Comparison of ENCODE assay signal across 28 mouse cellular contexts in genomic region chr11:37424312-37425169, GRCm38 (mm10).
A peak's percentile ranks its signal among the peaks of the same experiment; 100 is the strongest.
DNase-seq lines count a peak whose midpoint lies in the region; ATAC-seq and TF ChIP-seq lines count a peak whose summit lies in the region.
"Had no signal": no experiment of that assay in that cellular context is flagged by ENCODE, and none has a peak within 500 bp of the region (broad histone marks: within the 10 kb centered on the region; RNA-seq: fewer than 3 reads in every experiment).

No protein-coding gene starts in this region.

- H3K9me3 ChIP-seq in forebrain, embryonic 11.5 days (ENCODE audit: control insufficient read depth, low read length) = no peaks in the 10 kb centered on the region
- H3K9me3 ChIP-seq in forebrain, postnatal 0 days (ENCODE audit: low read length) = no peaks in the 10 kb centered on the region
- H3K9me3 ChIP-seq in forebrain, embryonic 13.5 days (replicated peaks) = no peaks in the 10 kb centered on the region
- no peaks in the 10 kb centered on the region for H3K9me3 ChIP-seq in midbrain, postnatal 0 days (ENCODE audit: low read length)
- H3K9me3 ChIP-seq: heart, embryonic 12.5 days; hindbrain, embryonic 13.5 days; neural tube, embryonic 13.5 days; stomach, embryonic 15.5 days had no signal

- ATAC-seq in forebrain, embryonic 11.5 days (replicated peaks; ENCODE audit: low FRiP score) = peak; percentile 80
- no peak for ATAC-seq in forebrain, postnatal 0 days
- peak; percentile 67 for ATAC-seq in forebrain, embryonic 13.5 days
- no peak for ATAC-seq in midbrain, postnatal 0 days (ENCODE audit: low FRiP score)
- ATAC-seq: CD4-positive, CD25-positive, alpha-beta regulatory T cell, adult 4 months; intestine, embryonic 16.5 days had no signal

- H3K27me3 ChIP-seq in forebrain, embryonic 11.5 days (ENCODE audit: control insufficient read depth, insufficient read depth, low read length) = no peaks in the 10 kb centered on the region
- H3K27me3 ChIP-seq in forebrain, postnatal 0 days (ENCODE audit: insufficient read depth, low read length) = no peaks in the 10 kb centered on the region
- no peaks in the 10 kb centered on the region for H3K27me3 ChIP-seq in forebrain, embryonic 13.5 days
- no peaks in the 10 kb centered on the region for H3K27me3 ChIP-seq in midbrain, postnatal 0 days (ENCODE audit: insufficient read depth, low read length)
- H3K27me3 ChIP-seq: heart, embryonic 12.5 days; hindbrain, embryonic 13.5 days; neural tube, embryonic 13.5 days; stomach, embryonic 15.5 days had no signal

- WGBS in forebrain, embryonic 11.5 days = 14% methylated on average over 5 of the region's 5 CpGs
- 7% methylated on average over 5 of the region's 5 CpGs for WGBS in forebrain, postnatal 0 days
- WGBS in forebrain, embryonic 13.5 days = 6% methylated on average over 5 of the region's 5 CpGs
- WGBS in midbrain, postnatal 0 days = 8% methylated on average over 5 of the region's 5 CpGs

- peak; percentile 48 for DNase-seq in forebrain, embryonic 11.5 days (ENCODE audit: low spot score)
- DNase-seq in forebrain, postnatal 0 days = no peak
- peak; percentile 2 for DNase-seq in Muller cell, postnatal 12 days (ENCODE audit: inconsistent ontology term)
- DNase-seq in midbrain, postnatal 0 days (ENCODE audit: low spot score) = peak; percentile 19
- no peak for DNase-seq in lung, postnatal 4 days
- no peak for DNase-seq in layer of hippocampus, postnatal 36 days
- DNase-seq: adrenal gland, adult 2 months; adrenal gland, postnatal 36 days; cerebellum, adult 2 months; cerebellum, postnatal 25 days; gastrocnemius, adult 2 months; heart, adult 2 months; heart, postnatal 4 days; kidney, adult 8-10 months; kidney, postnatal 10 days; liver; lung, adult 2 months; lung, postnatal 10 days; right cerebral cortex, postnatal 25 days; thymus, postnatal 14 days had no signal

- no peak overlapping the region for H3K4me2 ChIP-seq in forebrain, embryonic 11.5 days (ENCODE audit: low read depth, low read length, severe bottlenecking)
- H3K4me2 ChIP-seq in forebrain, postnatal 0 days (ENCODE audit: low read depth) = no peak overlapping the region
- H3K4me2 ChIP-seq in forebrain, embryonic 13.5 days = no peak overlapping the region
- H3K4me2 ChIP-seq in midbrain, postnatal 0 days (ENCODE audit: low read depth, low read length, poor library complexity, severe bottlenecking) = no peak overlapping the region
- H3K4me2 ChIP-seq: heart, embryonic 12.5 days; hindbrain, embryonic 13.5 days; neural tube, embryonic 13.5 days; stomach, embryonic 15.5 days had no signal

- H3K27ac ChIP-seq in forebrain, embryonic 11.5 days (ENCODE audit: low read depth, low read length) = no peak overlapping the region
- no peak overlapping the region for H3K27ac ChIP-seq in forebrain, postnatal 0 days (ENCODE audit: low read depth, low read length)
- no peak overlapping the region for H3K27ac ChIP-seq in forebrain, embryonic 13.5 days
- H3K27ac ChIP-seq in midbrain, postnatal 0 days (ENCODE audit: low read depth, low read length) = no peak overlapping the region
- H3K27ac ChIP-seq: gastrocnemius, adult 2 months; heart, adult 2 months; hindbrain, embryonic 13.5 days; liver, embryonic 14.5 days; neural tube, embryonic 13.5 days; stomach, embryonic 15.5 days had no signal

- no peaks in the 10 kb centered on the region; the same call in 1 of the 2 replicates for H3K4me1 ChIP-seq in forebrain, embryonic 11.5 days (replicated peaks; ENCODE audit: control insufficient read depth, insufficient read depth, low read length)
- H3K4me1 ChIP-seq in forebrain, postnatal 0 days (ENCODE audit: insufficient read depth) = no peaks in the 10 kb centered on the region
- H3K4me1 ChIP-seq in forebrain, embryonic 13.5 days = peaks cover 11% of the 10 kb centered on the region
- no peaks in the 10 kb centered on the region for H3K4me1 ChIP-seq in midbrain, postnatal 0 days (ENCODE audit: insufficient read depth, low read length)
- H3K4me1 ChIP-seq: heart, embryonic 12.5 days; hindbrain, embryonic 13.5 days; neural tube, embryonic 13.5 days; stomach, embryonic 15.5 days had no signal

- H3K9ac ChIP-seq in forebrain, embryonic 11.5 days (ENCODE audit: low read length) = no peak overlapping the region
- no peak overlapping the region for H3K9ac ChIP-seq in forebrain, postnatal 0 days
- H3K9ac ChIP-seq in forebrain, embryonic 13.5 days = no peak overlapping the region
- no peak overlapping the region for H3K9ac ChIP-seq in midbrain, postnatal 0 days (replicated peaks; ENCODE audit: low read length, poor library complexity, severe bottlenecking)
- H3K9ac ChIP-seq: heart, embryonic 12.5 days; hindbrain, embryonic 13.5 days; liver, embryonic 14.5 days; neural tube, embryonic 13.5 days; stomach, embryonic 15.5 days had no signal

- no peaks in the 10 kb centered on the region for H3K36me3 ChIP-seq in forebrain, embryonic 11.5 days (ENCODE audit: control insufficient read depth, insufficient read depth, low read length)
- no peaks in the 10 kb centered on the region for H3K36me3 ChIP-seq in forebrain, postnatal 0 days (ENCODE audit: insufficient read depth)
- no peaks in the 10 kb centered on the region for H3K36me3 ChIP-seq in forebrain, embryonic 13.5 days (ENCODE audit: poor library complexity, severe bottlenecking)
- no peaks in the 10 kb centered on the region for H3K36me3 ChIP-seq in midbrain, postnatal 0 days (ENCODE audit: insufficient read depth, low read length)
- H3K36me3 ChIP-seq: heart, embryonic 12.5 days; hindbrain, embryonic 13.5 days; neural tube, embryonic 13.5 days; stomach, embryonic 15.5 days had no signal

- H3K4me3 ChIP-seq in forebrain, embryonic 11.5 days (ENCODE audit: low read depth, low read length) = no peak overlapping the region
- H3K4me3 ChIP-seq in forebrain, postnatal 0 days (ENCODE audit: low read depth, low read length) = no peak overlapping the region
- H3K4me3 ChIP-seq in forebrain, embryonic 13.5 days = no peak overlapping the region
- H3K4me3 ChIP-seq in midbrain, postnatal 0 days (ENCODE audit: low read depth, low read length) = no peak overlapping the region
- H3K4me3 ChIP-seq: gastrocnemius, adult 2 months; heart, adult 2 months; heart, embryonic 12.5 days; hindbrain, embryonic 13.5 days; neural tube, embryonic 13.5 days; stomach, embryonic 15.5 days had no signal

- TF ChIP-seq CTCF in forebrain, postnatal 0 days (IDR thresholded peaks at IDR 0.05; ENCODE audit: low read depth) = no peak
- no peak for TF ChIP-seq CTCF in midbrain, postnatal 0 days (IDR thresholded peaks at IDR 0.05)

Comparison
In these comparisons a context has a peak if more than half of its experiments do, and no peak if none do; other contexts are left out.
1. ATAC-seq: peak in forebrain, embryonic 11.5 days (single experiment) and forebrain, embryonic 13.5 days (single experiment); none in forebrain, postnatal 0 days (single experiment) and midbrain, postnatal 0 days (single experiment).
2. DNase-seq: peak in forebrain, embryonic 11.5 days (single experiment), Muller cell, postnatal 12 days (single experiment) and midbrain, postnatal 0 days (single experiment); none in forebrain, postnatal 0 days (single experiment), lung, postnatal 4 days (0 of 2) and layer of hippocampus, postnatal 36 days (0 of 2).